Mouse (Mus musculus) stomach, postnatal 0 days (tissue): ENCODE results near the gene Olfr222.
"Not testable (repeated sequence)": the region's sequence is repeated elsewhere in the genome, so short reads cannot be mapped to it uniquely, and the experiment has no call there.

ENCODE experiments used
- CTCF ChIP-seq: IDR thresholded peaks from 2 replicates; pipeline ENCODE4 v1.5.1; 2016; ENCODE audit warnings: antibody characterized with exemption, low read depth, mild to moderate bottlenecking, moderate library complexity
- EP300 ChIP-seq: optimal IDR thresholded peaks from 2 replicates; pipeline ENCODE3; 2016; ENCODE audit warnings: antibody characterized with exemption

GRCm38 (mm10) chr11:59616986-59617385, 41.0 kb upstream of the Olfr222 start:
- TF ChIP-seq CTCF, EP300: not testable (repeated sequence)
